Mouse (Mus musculus) liver, adult 2 months (tissue): ENCODE measurements around the gene Timm10. TPM values are rescaled to one million over a fixed set of nuclear protein-coding genes. Genes with fewer than 3 reads are reported as not detected.

Source experiments
- DNase-seq: peaks from one replicate; pipeline ENCODE4 v3.0.0-alpha.2; 2011; ENCODE audit warnings: low read depth, low spot score; ENCODE audit errors: extremely low read depth
- H3K27ac ChIP-seq: fragments of 200-500 bp; replicated peaks from 2 replicates; pipeline ENCODE4 v1.5.1; 2012; ENCODE audit warnings: low read depth, mild to moderate bottlenecking, control low read depth, inconsistent platforms, low read length; ENCODE audit not compliant: insufficient read depth
- H3K27me3 ChIP-seq: fragments of 200-500 bp; 2 replicates; pipeline ENCODE4 v1.6.1; 2012; ENCODE audit warnings: mild to moderate bottlenecking, moderate library complexity, low read length, inconsistent platforms; ENCODE audit not compliant: control insufficient read depth, insufficient read depth
- H3K36me3 ChIP-seq: fragments of 200-500 bp; 2 replicates; pipeline ENCODE4 v1.6.1; 2012; ENCODE audit warnings: low read length, inconsistent platforms; ENCODE audit not compliant: control insufficient read depth, insufficient read depth
- H3K4me1 ChIP-seq: fragments of 200-500 bp; 2 replicates; pipeline ENCODE4 v1.6.1; 2011; ENCODE audit warnings: low read length; ENCODE audit not compliant: control insufficient read depth, insufficient read depth
- H3K4me3 ChIP-seq: fragments of 200-500 bp; 2 replicates; pipeline ENCODE4 v1.5.1; 2011; ENCODE audit warnings: low read depth, mild to moderate bottlenecking, control low read depth, low read length, moderate library complexity; ENCODE audit not compliant: insufficient read depth
- H3K79me2 ChIP-seq: fragments of 200-500 bp; 2 replicates; pipeline ENCODE4 v1.6.1; 2012; ENCODE audit warnings: inconsistent platforms, mild to moderate bottlenecking, low read length, moderate library complexity; ENCODE audit not compliant: control insufficient read depth, insufficient read depth
- H3K9ac ChIP-seq: fragments of 200-500 bp; 2 replicates; pipeline ENCODE4 v1.6.1; 2012; ENCODE audit warnings: low read depth, mild to moderate bottlenecking, control low read depth, inconsistent platforms, low read length
- CTCF ChIP-seq: fragments of 200-500 bp; IDR thresholded peaks from 2 replicates; pipeline ENCODE4 v1.5.1; 2011; ENCODE audit warnings: low read depth, low read length, control low read depth
- POLR2A ChIP-seq: fragments of 200-500 bp; IDR thresholded peaks from 2 replicates; pipeline ENCODE4 v1.6.1; 2011; ENCODE audit warnings: low read length, control low read depth; ENCODE audit not compliant: insufficient read depth; ENCODE audit errors: extremely low read depth
- WGBS: fragments of 180-500 bp; shearing (Covaris S2); methylation state at CpG from one replicate; pipeline ENCODE4 v1.1.7; 2018; 5-methylcytosine and 5-hydroxymethylcytosine counted together
- polyA plus RNA-seq: library from polyadenylated mRNA; depleted of rRNA; stranded (reverse); fragments of >200 nt; gene quantifications from 2 replicates; pipeline ENCODE4 v1.2.3, GENCODE M21; 2012
- total RNA-seq: library from RNA; depleted of rRNA; stranded (reverse); fragments of >200 nt; gene quantifications from 2 replicates; pipeline ENCODE4 v1.2.3, GENCODE M21; 2014

Timm10 gene
- total and polyA plus RNA-seq, 2 experiments = 36.1 to 45.8 TPM

DNA sequence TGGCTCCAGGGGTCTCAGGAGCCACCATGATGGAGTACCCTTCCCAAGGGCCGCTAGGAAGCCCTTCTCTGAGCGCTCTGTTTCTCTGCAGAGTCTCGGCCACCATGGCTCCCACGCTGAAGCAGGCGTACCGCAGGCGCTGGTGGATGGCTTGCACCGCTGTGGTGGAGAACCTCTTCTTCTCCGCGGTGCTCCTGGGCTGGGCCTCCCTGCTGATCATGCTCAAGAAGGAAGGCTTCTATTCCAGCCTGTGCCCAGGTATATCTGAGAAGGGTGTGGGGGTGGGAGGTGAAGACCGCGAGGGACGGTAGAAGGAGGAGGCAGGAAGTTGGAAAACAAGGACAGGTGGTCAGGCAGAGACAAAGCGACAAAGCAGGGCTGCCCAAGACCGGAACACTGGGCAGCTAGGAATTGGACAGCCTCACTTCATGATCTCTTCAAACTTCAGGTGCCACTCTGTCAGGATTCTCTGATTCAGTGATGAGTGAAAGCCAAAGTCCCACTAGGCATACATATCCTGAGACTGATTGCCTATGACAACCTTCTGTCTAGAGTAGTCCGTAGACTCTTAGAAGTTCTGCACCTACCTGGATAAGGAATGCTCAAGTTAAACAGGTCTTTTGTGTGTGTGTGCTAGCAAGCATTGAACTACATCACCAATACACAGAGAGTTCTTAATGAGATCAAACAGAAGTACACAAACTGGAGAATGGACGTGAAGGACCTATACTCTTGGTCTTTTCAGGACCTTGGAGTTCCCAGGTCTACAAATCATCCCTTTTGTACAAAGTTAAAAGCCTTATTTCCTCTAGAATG is 14.2 kb downstream of the Timm10 start:
- Histone ChIP-seq H3K9ac (peak overlapping the region; percentile 83), H3K27ac (no peak overlapping the region), H3K4me3 (peak overlapping the region; percentile 68), H3K36me3 (no peaks in the 10 kb centered on the region), H3K4me1 (0 out of 2 replicates have a peak, but pooled peaks cover 5% of the 10 kb centered on the region), H3K27me3 (no peaks in the 10 kb centered on the region), H3K79me2 (0 out of 2 replicates have a peak, but pooled peaks cover 4% of the 10 kb centered on the region)
- whole genome bisulfite sequencing = 14% methylated on average over 17 of the region's 17 CpGs
- no peak for DNase-seq
- no peak for TF ChIP-seq POLR2A
- no peak for TF ChIP-seq CTCF

DNA sequence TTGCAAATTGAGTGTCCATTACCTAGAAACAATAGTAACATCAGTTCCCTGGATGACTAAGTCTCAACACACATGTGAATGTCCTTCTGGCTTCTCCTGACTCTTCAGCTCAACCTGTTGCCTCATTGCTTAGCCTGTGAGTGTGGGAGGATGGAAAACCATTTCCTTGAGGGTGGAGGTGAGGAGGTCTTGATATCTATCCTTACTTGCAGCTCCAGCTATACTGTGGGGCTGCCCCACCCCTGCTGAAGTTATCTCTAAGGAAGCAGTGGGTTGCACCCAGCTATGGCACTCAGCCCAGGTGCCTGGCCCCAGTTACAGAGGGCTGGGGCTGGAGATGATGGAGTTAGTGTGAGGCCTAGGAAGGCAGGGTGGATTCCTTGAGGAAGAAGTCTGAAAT is 15.1 kb downstream of the Timm10 start:
- DNase-seq = no peak
- Histone ChIP-seq H3K36me3 (no peaks in the 10 kb centered on the region), H3K27me3 (no peaks in the 10 kb centered on the region), H3K4me3 (no peak overlapping the region), H3K27ac (no peak overlapping the region), H3K4me1 (0 out of 2 replicates have a peak, but pooled peaks cover 4% of the 10 kb centered on the region), H3K79me2 (0 out of 2 replicates have a peak, but pooled peaks cover 4% of the 10 kb centered on the region), H3K9ac (no peak overlapping the region)
- TF ChIP-seq POLR2A (no peak), CTCF (no peak)

DNA sequence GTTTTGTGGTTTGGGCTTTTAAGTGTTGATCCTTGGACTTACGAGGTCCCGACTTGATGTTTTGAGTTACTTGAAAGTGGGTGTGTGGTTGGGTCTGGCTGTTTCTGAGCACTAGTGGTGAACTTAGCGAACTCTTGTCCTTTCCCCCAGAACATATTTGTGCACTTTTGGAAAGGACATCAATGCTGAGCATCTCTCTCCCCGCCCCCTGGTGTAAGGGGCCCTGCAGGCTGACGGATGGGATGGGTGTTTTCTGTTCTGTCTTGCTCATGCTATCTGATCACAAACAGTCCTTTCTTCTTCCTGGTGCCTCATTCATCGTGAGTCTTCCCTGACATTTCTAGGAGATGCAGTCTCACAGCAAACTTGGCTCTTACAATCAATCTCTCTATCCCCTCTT is 16.9 kb downstream of the Timm10 start:
- H3K79me2 ChIP-seq = 0 out of 2 replicates have a peak, but pooled peaks cover 4% of the 10 kb centered on the region
- WGBS = 88% methylated on average over 6 of the region's 6 CpGs
- H3K27ac ChIP-seq = no peak overlapping the region
- H3K36me3 ChIP-seq = no peaks in the 10 kb centered on the region
- H3K9ac ChIP-seq = no peak overlapping the region
- H3K27me3 ChIP-seq = no peaks in the 10 kb centered on the region
- 0 out of 2 replicates have a peak, but pooled peaks cover 4% of the 10 kb centered on the region for H3K4me1 ChIP-seq
- H3K4me3 ChIP-seq = no peak overlapping the region
- DNase-seq = no peak
- TF ChIP-seq CTCF = no peak
- no peak for TF ChIP-seq POLR2A

DNA sequence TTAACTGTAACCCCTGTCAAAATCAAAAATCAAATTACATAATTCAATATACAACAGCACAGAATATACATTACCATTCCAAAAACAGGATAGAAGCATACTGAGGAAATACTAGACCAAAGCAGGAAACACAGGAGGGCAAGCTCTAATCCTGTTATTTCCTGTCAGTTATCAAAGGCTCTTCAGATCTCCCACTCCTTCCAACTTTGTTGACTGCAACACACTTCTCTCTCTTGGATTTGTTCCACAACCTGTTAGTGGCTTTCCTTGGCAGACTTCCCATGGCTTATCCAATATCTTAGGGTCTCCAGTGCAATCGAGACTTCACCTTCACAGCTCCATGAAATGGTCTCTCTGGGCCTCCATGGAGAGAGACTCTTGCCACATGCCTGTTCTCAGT is 18.4 kb downstream of the Timm10 start:
- H3K36me3 ChIP-seq = no peaks in the 10 kb centered on the region

DNA sequence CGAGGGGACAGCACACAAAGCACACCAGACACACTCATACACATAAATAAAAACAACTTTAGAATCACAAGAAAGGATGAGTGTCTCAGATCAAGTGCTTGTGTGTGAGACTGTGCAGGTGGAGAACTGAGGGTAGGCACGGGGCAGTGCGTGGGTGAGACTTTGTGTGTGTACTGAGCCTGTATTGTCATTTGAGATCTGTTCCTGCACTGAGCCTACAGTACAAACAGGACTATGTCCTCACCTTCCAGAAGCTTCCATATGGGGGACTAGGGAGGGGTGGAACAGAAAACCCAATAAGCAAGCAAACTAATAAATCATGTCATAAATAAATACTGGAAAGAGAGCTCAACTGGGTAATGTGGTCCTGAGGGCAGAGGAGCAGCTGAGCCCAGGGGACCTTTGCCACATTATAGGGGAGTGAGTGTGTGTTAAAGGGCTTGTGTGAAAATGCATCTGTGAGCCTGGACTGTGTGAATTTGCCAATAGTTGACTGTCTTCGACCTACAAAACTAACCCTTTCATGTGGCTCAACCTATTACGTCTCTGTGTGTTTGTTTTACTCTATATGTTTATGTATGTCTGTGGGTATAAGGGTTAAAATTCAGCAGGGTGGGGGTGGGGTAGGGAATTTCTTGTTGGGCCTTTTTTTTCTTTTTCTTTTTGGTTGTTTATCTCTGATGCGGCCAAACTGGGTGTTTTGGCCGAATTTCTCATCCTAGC is 23.8 kb downstream of the Timm10 start:
- Histone ChIP-seq H3K79me2 (no peaks in the 10 kb centered on the region), H3K4me1 (peaks cover 17% of the 10 kb centered on the region), H3K27ac (peak overlapping the region; percentile 85), H3K27me3 (no peaks in the 10 kb centered on the region), H3K9ac (no peak overlapping the region), H3K4me3 (no peak overlapping the region), H3K36me3 (no peaks in the 10 kb centered on the region)
- WGBS = 29% methylated on average over 7 of the region's 7 CpGs
- TF ChIP-seq CTCF = no peak
- no peak for TF ChIP-seq POLR2A
- peak; percentile 67 for DNase-seq

More for the DNA sequence above, 18.4 kb downstream of the Timm10 start:
- no peak overlapping the region for H3K27ac ChIP-seq
- 0 out of 2 replicates have a peak, but pooled peaks cover 4% of the 10 kb centered on the region for H3K79me2 ChIP-seq
- H3K4me1 ChIP-seq = peaks cover 11% of the 10 kb centered on the region
- TF ChIP-seq CTCF (no peak), POLR2A (no peak)
- DNase-seq = no peak
- WGBS = 63% methylated on average over 1 of the region's 1 CpGs
- no peak overlapping the region for H3K9ac ChIP-seq
- no peaks in the 10 kb centered on the region for H3K27me3 ChIP-seq
- H3K4me3 ChIP-seq = no peak overlapping the region
